Mouse (Mus musculus): ENCODE data around the gene Tssk4. TPM values are rescaled to one million over a fixed set of nuclear protein-coding genes. Genes with fewer than 3 reads are reported as not detected.

Gene Tssk4
- polyA plus RNA-seq, 1 experiment from 2014 or later, result 0.92 TPM

DNA sequence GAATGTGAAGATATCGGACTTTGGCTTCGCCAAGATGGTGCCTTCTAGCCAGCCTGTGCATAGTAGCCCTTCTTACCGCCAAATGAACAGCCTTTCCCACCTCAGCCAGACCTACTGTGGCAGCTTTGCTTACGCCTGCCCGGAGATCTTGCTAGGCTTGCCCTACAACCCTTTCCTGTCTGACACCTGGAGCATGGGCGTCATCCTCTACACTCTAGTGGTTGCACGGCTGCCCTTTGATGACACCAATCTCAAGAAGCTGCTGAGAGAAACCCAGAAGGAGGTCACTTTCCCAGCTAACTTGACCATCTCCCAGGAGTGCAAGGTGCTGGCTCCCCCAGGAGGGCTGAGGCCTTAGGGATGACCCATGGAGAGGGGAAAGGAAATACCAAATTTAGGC lies 1.5 kb downstream of the Tssk4 start:
- H3K4me2 ChIP-seq, result no peak overlapping the region
- H3K9me3 ChIP-seq (replicated peaks), result no peaks in the 10 kb centered on the region
- no peak overlapping the region for H3K27ac ChIP-seq
- peaks cover 6% of the 10 kb centered on the region for H3K36me3 ChIP-seq
- no peaks in the 10 kb centered on the region for H3K27me3 ChIP-seq
- no peaks in the 10 kb centered on the region for H3K4me1 ChIP-seq
- 90% methylated on average over 7 of the region's 7 CpGs for WGBS
- H3K4me3 ChIP-seq (replicated peaks), result no peak overlapping the region
- no peak overlapping the region for H3K9ac ChIP-seq
- ATAC-seq (replicated peaks; ENCODE audit: low FRiP score), result no peak

DNA sequence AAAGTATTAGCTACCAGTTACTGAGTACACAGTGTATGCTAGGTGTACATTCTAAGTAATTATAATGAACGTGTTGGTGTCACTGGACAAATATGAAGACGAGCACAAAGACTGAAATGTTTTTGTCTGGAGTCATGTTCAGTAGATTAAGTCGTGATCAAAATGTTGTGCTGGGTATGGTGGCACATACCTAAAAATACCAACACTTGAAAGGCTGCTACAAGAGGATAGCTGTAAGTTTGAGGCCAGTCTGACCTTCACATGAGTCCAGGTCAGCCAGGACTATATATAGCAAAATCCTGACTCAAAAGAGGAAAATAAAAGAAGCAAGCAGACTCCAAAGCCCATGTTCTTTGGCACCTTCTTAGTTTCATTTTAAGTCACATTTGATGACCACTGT lies 7.0 kb downstream of the Tssk4 start:
- Histone ChIP-seq H3K27me3 (no peaks in the 10 kb centered on the region), H3K4me2 (no peak overlapping the region), H3K4me3 (replicated peaks) (no peak overlapping the region), H3K9ac (no peak overlapping the region), H3K36me3 (peaks cover 27% of the 10 kb centered on the region), H3K4me1 (peaks cover 17% of the 10 kb centered on the region), H3K9me3 (replicated peaks) (no peaks in the 10 kb centered on the region), H3K27ac (no peak overlapping the region)
- ATAC-seq (replicated peaks; ENCODE audit: low FRiP score), result no peak
- WGBS, result 87% methylated on average over 3 of the region's 3 CpGs

DNA sequence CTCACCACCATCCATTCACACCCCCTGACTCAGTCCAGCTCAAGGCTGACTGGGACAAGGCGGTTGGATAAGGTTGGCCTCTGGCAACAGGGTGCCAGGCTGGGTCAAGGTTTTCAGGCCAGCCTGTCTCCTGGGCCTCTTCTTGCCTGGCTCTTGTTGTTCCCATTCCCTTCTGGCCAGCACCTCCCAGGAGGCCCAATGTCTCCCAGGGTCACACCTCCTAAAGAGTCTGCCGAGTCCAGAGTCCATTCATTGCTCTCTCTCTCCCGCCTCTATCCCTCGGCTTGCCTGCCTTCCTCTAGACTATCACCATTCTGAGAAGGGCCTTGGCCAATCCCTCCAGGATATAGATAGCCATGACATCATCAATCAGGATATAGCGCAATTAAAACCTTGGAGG lies 8.0 kb downstream of the Tssk4 start:
- H3K9me3 ChIP-seq (replicated peaks), result no peaks in the 10 kb centered on the region
- H3K4me2 ChIP-seq, result no peak overlapping the region
- peaks cover 17% of the 10 kb centered on the region for H3K4me1 ChIP-seq
- H3K9ac ChIP-seq, result no peak overlapping the region
- no peak overlapping the region for H3K4me3 ChIP-seq (replicated peaks)
- H3K27me3 ChIP-seq, result no peaks in the 10 kb centered on the region
- H3K27ac ChIP-seq, result no peak overlapping the region
- WGBS, result 91% methylated on average over 5 of the region's 5 CpGs
- ATAC-seq (replicated peaks; ENCODE audit: low FRiP score), result no peak
- peaks cover 35% of the 10 kb centered on the region for H3K36me3 ChIP-seq

DNA sequence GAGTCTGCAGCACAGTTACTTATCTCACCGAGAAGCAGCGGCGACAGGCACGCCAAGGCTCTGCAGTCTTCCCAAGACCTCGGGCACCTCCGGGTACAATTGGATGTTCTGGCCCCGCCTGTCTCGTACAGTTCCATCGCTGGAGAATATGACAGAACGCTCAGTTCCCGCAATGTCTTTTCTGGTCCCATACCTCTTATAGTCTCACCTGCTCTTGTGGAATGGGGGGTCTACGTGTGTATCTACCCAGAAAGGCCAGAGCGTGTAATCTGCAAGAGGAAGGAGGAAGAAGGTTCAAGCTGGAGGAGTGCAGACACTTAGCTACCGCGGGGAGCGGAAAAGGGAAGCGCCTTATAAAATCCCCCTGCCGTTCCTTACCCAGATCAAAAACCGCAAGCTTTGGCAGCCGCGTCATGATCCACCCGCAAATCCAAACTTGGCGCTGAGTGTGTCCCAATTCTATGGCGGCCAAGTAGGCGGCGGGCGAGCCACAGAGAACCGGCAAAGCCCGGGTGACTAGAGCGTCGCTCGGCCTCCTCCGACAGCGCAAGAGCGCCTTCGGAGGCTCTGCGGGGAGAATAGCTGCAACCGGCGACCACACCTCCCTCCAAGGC lies 10.1 kb downstream of the Tssk4 start, which contains the start of gene Mdp1:
Gene Mdp1 (minus strand): TSS at position 549 of the 614 bp plus-strand sequence.
- Histone ChIP-seq H3K9ac (peak within 1 kb of the TSS; percentile 61), H3K4me2 (peak within 1 kb of the TSS; percentile 59), H3K27me3 (no peaks in the 10 kb centered on the region), H3K4me1 (peaks cover 17% of the 10 kb centered on the region), H3K36me3 (peaks cover 46% of the 10 kb centered on the region), H3K9me3 (replicated peaks) (no peaks in the 10 kb centered on the region), H3K27ac (peak within 1 kb of the TSS; percentile 69), H3K4me3 (replicated peaks) (peak within 1 kb of the TSS; percentile 62)
- ATAC-seq (replicated peaks; ENCODE audit: low FRiP score), result peak; percentile 95
- WGBS, result 0% methylated on average over 39 of the region's 39 CpGs

DNA sequence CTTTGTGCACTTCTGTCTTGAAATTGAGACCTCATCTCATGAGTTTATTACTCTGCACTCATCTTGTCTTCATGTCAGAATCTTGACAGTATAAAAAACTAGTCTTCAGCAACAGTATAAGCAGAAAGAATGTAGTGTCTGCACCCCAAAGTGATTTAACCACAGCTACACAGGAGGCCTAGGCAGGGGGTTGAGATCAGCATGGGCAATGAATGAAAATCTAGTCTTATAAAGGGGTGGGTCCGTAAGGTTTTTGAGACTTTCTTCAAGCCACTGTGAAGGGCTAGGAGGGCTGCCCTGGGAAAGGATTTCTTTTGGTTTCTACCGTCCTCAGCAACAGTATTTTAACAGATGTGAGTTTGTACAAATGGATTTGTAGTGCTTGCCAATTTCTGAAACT lies 10.7 kb downstream of the Tssk4 start:
- H3K4me3 ChIP-seq (replicated peaks), result peak overlapping the region; percentile 62
- H3K4me1 ChIP-seq, result peaks cover 17% of the 10 kb centered on the region
- H3K27me3 ChIP-seq, result no peaks in the 10 kb centered on the region
- ATAC-seq (replicated peaks; ENCODE audit: low FRiP score), result peak; percentile 20; the same call in 1 of the 2 replicates
- no peaks in the 10 kb centered on the region for H3K9me3 ChIP-seq (replicated peaks)
- 52% methylated on average over 2 of the region's 2 CpGs for WGBS
- H3K4me2 ChIP-seq, result peak overlapping the region; percentile 59
- H3K36me3 ChIP-seq, result peaks cover 52% of the 10 kb centered on the region
- 0 out of 2 replicates have a peak overlapping the region, but pooled peaks have one; percentile 69 for H3K27ac ChIP-seq
- H3K9ac ChIP-seq, result no peak overlapping the region

DNA sequence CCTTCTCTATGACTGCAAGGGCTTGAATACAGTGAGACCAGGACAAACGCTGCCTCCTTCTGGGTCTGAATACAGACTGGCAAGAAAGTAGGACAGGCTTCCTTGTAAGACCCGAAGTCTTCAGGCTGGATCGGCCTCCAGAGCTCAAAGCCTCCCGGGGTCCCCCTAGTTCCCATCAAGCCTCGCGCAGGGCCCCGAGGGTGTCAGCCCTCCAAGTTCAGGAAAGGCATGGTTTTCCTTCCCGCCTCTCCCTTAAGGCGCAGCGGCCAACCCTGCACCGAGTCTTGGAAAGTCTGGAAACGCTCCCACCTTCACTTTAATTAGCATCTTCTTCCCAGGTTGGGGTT lies 21.5 kb downstream of the Tssk4 start:
- peak overlapping the region; percentile 88 for H3K9ac ChIP-seq
- peak; percentile 58 for ATAC-seq (replicated peaks; ENCODE audit: low FRiP score)
- WGBS, result 0% methylated on average over 12 of the region's 12 CpGs
- H3K9me3 ChIP-seq (replicated peaks), result no peaks in the 10 kb centered on the region
- no peaks in the 10 kb centered on the region for H3K27me3 ChIP-seq
- H3K27ac ChIP-seq, result peak overlapping the region; percentile 90
- H3K4me2 ChIP-seq, result peak overlapping the region; percentile 79
- peaks cover 36% of the 10 kb centered on the region for H3K36me3 ChIP-seq
- peaks cover 21% of the 10 kb centered on the region for H3K4me1 ChIP-seq
- peak overlapping the region; percentile 76 for H3K4me3 ChIP-seq (replicated peaks)

DNA sequence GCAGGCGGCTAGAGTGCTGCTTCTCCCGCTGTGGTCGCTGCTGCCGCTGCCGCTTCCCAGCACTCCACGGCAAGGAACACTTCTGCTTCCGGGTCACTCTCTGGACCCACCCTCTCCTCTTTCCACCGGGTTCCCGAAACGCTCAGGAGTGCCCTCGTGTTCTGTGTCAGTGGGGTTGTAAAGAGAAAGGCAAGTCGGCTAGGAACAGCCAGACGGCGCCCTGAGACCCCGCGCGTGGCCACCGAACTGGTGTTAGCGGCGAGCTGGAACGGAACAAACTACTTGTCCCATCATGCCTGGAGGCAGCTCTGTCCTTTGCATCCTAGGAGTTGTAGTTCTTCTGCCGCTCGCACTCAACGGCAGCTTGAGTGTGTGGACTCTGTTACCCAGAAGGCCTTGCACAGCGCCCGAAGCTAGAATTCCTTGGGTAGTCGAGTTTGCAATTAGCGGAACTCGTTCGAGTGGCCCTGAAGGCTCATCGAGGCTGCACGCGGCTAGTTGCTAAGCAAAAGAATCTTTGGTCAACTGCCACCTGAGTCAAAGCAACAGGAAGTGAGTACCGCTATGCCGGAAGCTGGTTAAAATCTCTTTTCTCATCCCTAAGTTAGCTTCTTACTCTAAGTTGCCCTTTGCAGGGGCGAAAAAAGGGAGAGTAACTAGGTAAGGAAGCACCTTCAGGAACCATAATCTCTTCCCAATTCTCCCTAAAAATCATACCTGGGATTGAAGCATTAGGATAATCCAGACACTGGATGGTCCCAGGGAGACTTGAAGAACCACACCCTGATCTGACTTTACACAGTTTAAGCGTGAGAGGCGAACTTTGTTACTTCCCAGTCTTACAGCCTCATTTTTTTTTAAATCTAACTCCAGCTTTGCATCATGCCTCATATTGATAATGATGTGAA lies 22.1 kb downstream of the Tssk4 start, which contains the start of the genes Gmpr2 and Nedd8:
Gene Gmpr2 (plus strand): TSS at position 109 of the 908 bp plus-strand sequence.
Gene Nedd8 (minus strand): TSS at position 292 of the 908 bp plus-strand sequence.
- peak; percentile 96 for ATAC-seq (replicated peaks; ENCODE audit: low FRiP score)
- H3K9ac ChIP-seq, result peak within 1 kb of the TSS; percentile 88
- H3K4me1 ChIP-seq, result peaks cover 21% of the 10 kb centered on the region
- H3K4me3 ChIP-seq (replicated peaks), result peak within 1 kb of the TSS; percentile 76
- H3K36me3 ChIP-seq, result peaks cover 37% of the 10 kb centered on the region
- peak within 1 kb of the TSS; percentile 90 for H3K27ac ChIP-seq
- no peaks in the 10 kb centered on the region for H3K27me3 ChIP-seq
- no peaks in the 10 kb centered on the region for H3K9me3 ChIP-seq (replicated peaks)
- WGBS, result under 1% methylated on average over 38 of the region's 38 CpGs
- peak within 1 kb of the TSS; percentile 79 for H3K4me2 ChIP-seq

DNA sequence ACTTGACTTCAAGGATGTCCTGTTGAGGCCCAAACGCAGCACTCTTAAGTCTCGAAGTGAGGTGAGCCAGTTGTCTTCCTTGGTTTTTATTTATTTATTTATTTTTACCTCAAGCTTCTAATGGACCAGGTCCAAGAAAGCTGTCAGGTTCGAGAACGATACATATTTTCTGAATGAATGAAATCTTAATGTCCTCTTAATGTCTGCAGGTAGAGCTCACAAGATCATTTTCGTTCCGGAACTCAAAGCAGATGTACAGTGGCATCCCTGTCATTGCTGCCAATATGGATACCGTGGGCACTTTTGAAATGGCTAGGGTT lies 22.7 kb downstream of the Tssk4 start:
- H3K4me3 ChIP-seq (replicated peaks), result peak overlapping the region; percentile 76
- H3K36me3 ChIP-seq, result peaks cover 43% of the 10 kb centered on the region
- H3K4me1 ChIP-seq, result peaks cover 21% of the 10 kb centered on the region
- no peaks in the 10 kb centered on the region for H3K27me3 ChIP-seq
- no peak for ATAC-seq (replicated peaks; ENCODE audit: low FRiP score)
- WGBS, result 74% methylated on average over 7 of the region's 7 CpGs
- peak overlapping the region; percentile 90; the same call in 1 of the 2 replicates for H3K27ac ChIP-seq
- H3K9ac ChIP-seq, result peak overlapping the region; percentile 51
- H3K9me3 ChIP-seq (replicated peaks), result no peaks in the 10 kb centered on the region
- H3K4me2 ChIP-seq, result peak overlapping the region; percentile 79

DNA sequence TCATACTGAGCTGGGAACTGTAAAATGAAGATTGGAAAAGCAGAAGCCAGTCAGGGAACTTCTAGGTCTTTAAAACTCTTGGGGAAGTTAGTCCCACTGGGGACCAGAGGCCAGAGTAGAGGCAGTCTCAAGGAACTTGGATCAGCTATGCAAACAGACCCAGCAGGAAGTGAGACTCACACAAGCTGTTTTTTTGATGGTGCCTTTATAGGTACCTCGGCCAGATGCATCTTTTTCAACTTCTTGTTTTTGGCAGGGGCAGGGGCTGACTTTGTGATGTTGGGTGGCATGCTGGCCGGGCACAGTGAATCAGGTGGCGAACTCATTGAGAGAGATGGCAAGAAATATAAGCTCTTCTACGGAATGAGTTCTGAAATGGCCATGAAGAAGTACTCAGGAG lies 27.6 kb downstream of the Tssk4 start:
- Histone ChIP-seq H3K4me1 (peaks cover 17% of the 10 kb centered on the region), H3K4me3 (replicated peaks) (no peak overlapping the region), H3K9ac (no peak overlapping the region), H3K27me3 (no peaks in the 10 kb centered on the region), H3K36me3 (peaks cover 55% of the 10 kb centered on the region), H3K27ac (no peak overlapping the region), H3K4me2 (no peak overlapping the region), H3K9me3 (replicated peaks) (no peaks in the 10 kb centered on the region)
- no peak for ATAC-seq (replicated peaks; ENCODE audit: low FRiP score)
- WGBS, result 85% methylated on average over 4 of the region's 4 CpGs

DNA sequence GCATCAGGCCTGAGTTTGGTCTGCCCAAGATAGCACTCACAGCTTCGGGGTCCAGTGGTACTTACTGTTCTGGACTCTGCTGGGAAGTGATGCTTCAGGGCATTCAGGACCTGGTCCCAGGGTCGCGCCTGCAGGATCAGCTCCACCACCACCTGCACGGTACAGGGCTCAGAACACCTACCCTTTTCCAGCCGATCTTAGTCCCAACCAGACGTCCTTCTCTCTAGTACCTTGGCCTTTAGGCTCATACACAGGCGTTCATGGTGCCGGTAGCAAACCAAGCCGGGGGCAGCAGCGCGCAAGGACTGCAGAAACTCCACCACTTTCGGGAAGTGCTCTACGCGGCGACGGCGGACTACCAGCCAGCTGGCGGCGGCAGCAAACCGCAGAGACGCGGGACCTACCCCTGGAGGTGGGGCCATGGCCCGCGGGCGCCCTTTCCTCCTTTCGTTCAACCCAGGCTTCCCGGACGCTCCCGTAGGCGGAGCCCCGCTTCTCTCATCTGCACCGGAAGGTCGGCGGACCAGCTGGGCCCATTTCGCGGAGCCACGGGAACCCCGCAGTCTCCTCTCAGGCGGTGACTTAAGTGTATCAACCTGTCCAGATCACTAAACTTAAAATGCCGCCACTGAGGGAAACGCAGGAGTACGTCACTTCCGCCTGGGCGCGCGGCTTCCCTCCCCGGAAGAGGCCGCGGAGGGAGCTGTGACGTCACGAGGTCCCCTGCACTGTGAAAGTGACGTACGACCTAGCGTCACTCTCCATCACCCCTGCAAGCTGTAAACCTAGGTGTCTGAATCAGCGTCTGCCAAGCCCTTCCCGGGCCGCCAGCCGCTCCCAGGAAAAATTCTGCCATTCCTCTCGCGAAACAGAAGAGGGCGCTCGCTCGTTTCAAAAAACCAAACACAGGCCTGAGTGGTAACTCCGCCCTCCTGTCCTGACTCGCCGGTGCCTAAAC lies 31.5 kb downstream of the Tssk4 start, which contains the start of gene Tinf2:
Gene Tinf2 (minus strand): TSS at position 661 of the 958 bp plus-strand sequence.
- WGBS, result under 1% methylated on average over 66 of the region's 66 CpGs
- Histone ChIP-seq H3K4me3 (replicated peaks) (peak within 1 kb of the TSS; percentile 84), H3K9me3 (replicated peaks) (no peaks in the 10 kb centered on the region), H3K27ac (peak within 1 kb of the TSS; percentile 94), H3K4me2 (peak within 1 kb of the TSS; percentile 67), H3K27me3 (no peaks in the 10 kb centered on the region), H3K9ac (peak within 1 kb of the TSS; percentile 83), H3K36me3 (peaks cover 37% of the 10 kb centered on the region), H3K4me1 (peaks cover 14% of the 10 kb centered on the region)
- peak; percentile 96 for ATAC-seq (replicated peaks; ENCODE audit: low FRiP score)

DNA sequence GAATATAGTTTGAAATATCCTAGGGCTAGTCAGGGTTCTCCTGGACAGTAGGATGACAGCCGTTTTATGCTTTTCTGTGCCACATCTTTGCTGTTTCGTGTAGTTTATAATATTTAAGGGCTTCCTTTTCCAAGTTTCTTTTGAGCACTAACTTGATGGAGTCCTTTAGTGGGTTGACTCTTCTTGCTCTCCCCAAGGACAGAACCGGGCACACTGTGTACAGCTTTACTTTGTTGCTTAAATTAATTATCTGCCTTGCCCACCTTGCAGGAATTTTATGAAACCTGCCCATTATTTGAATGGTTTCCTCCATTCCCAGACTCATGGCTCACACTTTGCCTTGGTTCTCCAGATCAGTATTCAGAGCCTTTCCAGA lies 32.1 kb downstream of the Tssk4 start:
- ATAC-seq (replicated peaks; ENCODE audit: low FRiP score), result peak; percentile 26
- Histone ChIP-seq H3K27ac (peak overlapping the region; percentile 94), H3K36me3 (peaks cover 31% of the 10 kb centered on the region), H3K9ac (peak overlapping the region; percentile 83), H3K4me2 (peak overlapping the region; percentile 67), H3K9me3 (replicated peaks) (no peaks in the 10 kb centered on the region), H3K4me1 (peaks cover 14% of the 10 kb centered on the region), H3K27me3 (no peaks in the 10 kb centered on the region), H3K4me3 (replicated peaks) (peak overlapping the region; percentile 84)
- WGBS, result 10% methylated on average over 3 of the region's 3 CpGs

All from kidney, embryonic 15.5 days (tissue).